Mouse (Mus musculus): ENCODE results near the gene Triobp.

DNA sequence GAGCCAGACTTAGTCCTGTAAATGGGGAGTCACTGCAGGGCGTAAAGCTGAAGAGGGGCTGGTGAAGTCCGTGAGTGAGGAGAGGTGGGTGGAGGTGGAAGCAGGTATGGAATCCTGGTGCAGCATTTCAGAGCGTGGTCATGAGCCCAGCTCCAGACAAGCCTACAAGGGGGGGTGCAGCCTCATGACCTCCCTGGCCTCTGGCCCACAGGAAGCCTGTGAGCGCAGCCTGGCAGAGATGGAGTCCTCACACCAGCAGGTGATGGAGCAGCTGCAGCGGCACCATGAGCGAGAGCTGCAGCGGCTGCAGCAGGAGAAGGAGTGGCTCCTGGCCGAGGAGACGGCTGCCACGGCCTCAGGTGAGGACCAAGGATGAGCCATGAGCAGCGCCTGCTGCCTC is 52.1 kb downstream of the Triobp start:
- TF ChIP-seq CTCF (IDR thresholded peaks at IDR 0.05; ENCODE audit: low read depth) (no peak), EP300 (optimal IDR thresholded peaks at IDR 0.05) (no peak)
